26 mouse cellular contexts compared by ENCODE assay signal in genomic region chr12:76378556-76378955, GRCm38 (mm10). TPM values are rescaled to one million over a fixed set of nuclear protein-coding genes. Genes with fewer than 3 reads are reported as not detected.
DNase-seq lines count a peak whose midpoint lies in the region; ATAC-seq and TF ChIP-seq lines count a peak whose summit lies in the region.
"Had no signal": no experiment of that assay in that cellular context is flagged by ENCODE, and none has a peak within 500 bp of the region (broad histone marks: within the 10 kb centered on the region; RNA-seq: fewer than 3 reads in every experiment).

No protein-coding gene starts in this region.

- H3K9ac ChIP-seq in heart, embryonic 16.5 days (ENCODE audit: low read length) = no peak overlapping the region
- no peak overlapping the region; the same call in 1 of the 2 replicates for H3K9ac ChIP-seq in CH12.LX (ENCODE audit: insufficient read depth, low read depth)
- H3K9ac ChIP-seq: forebrain, embryonic 15.5 days; limb, embryonic 12.5 days; liver, embryonic 14.5 days; lung, embryonic 15.5 days; midbrain, embryonic 15.5 days; neural tube, embryonic 12.5 days had no signal

- H3K36me3 ChIP-seq in heart, embryonic 10.5 days = peaks cover 14% of the 10 kb centered on the region; the same call in 1 of the 2 replicates
- peaks cover 3% of the 10 kb centered on the region; the same call in 1 of the 2 replicates for H3K36me3 ChIP-seq in heart, embryonic 16.5 days (ENCODE audit: control insufficient read depth, insufficient read depth)
- H3K36me3 ChIP-seq in CH12.LX (replicated peaks in 1 of 2; ENCODE audit: control insufficient read depth in 1 of 2, insufficient read depth in 1 of 2, low read length in 1 of 2) = peaks cover 12 to 37% of the 10 kb centered on the region in 2 experiments
- H3K36me3 ChIP-seq: forebrain, embryonic 15.5 days; lung, embryonic 15.5 days; midbrain, embryonic 15.5 days; neural tube, embryonic 12.5 days had no signal

- no peak for TF ChIP-seq CTCF in CH12.LX (conservative IDR thresholded peaks at IDR 0.05 in 1 of 2, IDR thresholded peaks at IDR 0.05 in 1 of 2; ENCODE audit: low read depth in 2 of 2, low read length in 2 of 2)

- TF ChIP-seq POLR2A in CH12.LX (IDR thresholded peaks at IDR 0.05; ENCODE audit: low read depth, low read length) = no peak

- no peak for TF ChIP-seq RAD21 in CH12.LX (IDR thresholded peaks at IDR 0.05; ENCODE audit: low read depth, low read length)

- H3K79me2 ChIP-seq in CH12.LX (replicated peaks; ENCODE audit: control insufficient read depth, extremely low read depth, insufficient read depth, poor library complexity, severe bottlenecking) = peaks cover 84% of the 10 kb centered on the region

- no peak for DNase-seq in heart, embryonic 10.5 days (ENCODE audit: low spot score)
- DNase-seq in heart, postnatal 14 days = no peak
- no peak for DNase-seq in heart, adult 8-10 months (ENCODE audit: low spot score)
- no peak for DNase-seq in CH12.LX (ENCODE audit: extremely low read depth)
- DNase-seq in NIH3T3 (ENCODE audit: low read depth) = peak; percentile 30
- DNase-seq: adrenal gland, adult 8-10 months; cerebellum, adult 2 months; cerebellum, postnatal 36 days; embryo, embryonic 11 days; gastrocnemius, postnatal 36 days; kidney, postnatal 25 days; lung, postnatal 36 days; right cerebral cortex, postnatal 14 days had no signal

- intact Hi-C loops in heart, postnatal 14 days (cut with DNase I) = loop anchor here (10.0 kb wide), 1 partner anchor 96 kb away; no protein-coding TSS in a partner anchor

- ATAC-seq in heart, embryonic 16.5 days (replicated peaks; ENCODE audit: extremely low read depth, insufficient read depth, low FRiP score) = no peak
- ATAC-seq in erythroblast, adult 5-6 weeks (replicated peaks; ENCODE audit: low FRiP score, poor library complexity, severe bottlenecking) = no peak
- ATAC-seq: forebrain, embryonic 15.5 days; hindbrain, embryonic 16.5 days; intestine, embryonic 16.5 days; midbrain, embryonic 15.5 days had no signal

- dilution Hi-C loops in CH12.LX (cut with MboI; ENCODE audit: extremely low pct_ligation_motif_present, extremely low pct_unique_long_range_greater_than_20kb, low sequenced_read_pairs) = no loop called here

- no peaks in the 10 kb centered on the region for H3K9me3 ChIP-seq in heart, embryonic 10.5 days
- H3K9me3 ChIP-seq in heart, embryonic 16.5 days (replicated peaks; ENCODE audit: control insufficient read depth, low read length) = no peaks in the 10 kb centered on the region
- H3K9me3 ChIP-seq in CH12.LX (replicated peaks; ENCODE audit: low read length) = peaks cover 3% of the 10 kb centered on the region
- H3K9me3 ChIP-seq: forebrain, embryonic 15.5 days; limb, embryonic 12.5 days; lung, embryonic 15.5 days; midbrain, embryonic 15.5 days; neural tube, embryonic 12.5 days had no signal

- H3K27ac ChIP-seq in heart, embryonic 10.5 days = peak overlapping the region; percentile 74
- peak overlapping the region; percentile 69; the same call in 1 of the 2 replicates for H3K27ac ChIP-seq in heart, embryonic 16.5 days (ENCODE audit: low read length)
- H3K27ac ChIP-seq in CH12.LX (ENCODE audit: insufficient read depth, low read depth) = no peak overlapping the region
- H3K27ac ChIP-seq: forebrain, embryonic 15.5 days; limb, embryonic 12.5 days; liver, embryonic 14.5 days; lung, embryonic 15.5 days; midbrain, embryonic 15.5 days; neural tube, embryonic 12.5 days; stomach, postnatal 0 days had no signal

- no peak for TF ChIP-seq EP300 in CH12.LX (IDR thresholded peaks at IDR 0.05; ENCODE audit: low read length)

- in situ Hi-C loops in CH12.LX (cut with MboI; ENCODE audit: low pct_ligation_motif_present, low pct_unique_long_range_greater_than_20kb, low sequenced_read_pairs) = no loop called here

- 66% methylated on average over 5 of the region's 5 CpGs for WGBS in heart, embryonic 10.5 days
- WGBS in heart, embryonic 16.5 days = 56% methylated on average over 5 of the region's 5 CpGs

- peaks cover 59% of the 10 kb centered on the region for H3K4me1 ChIP-seq in heart, embryonic 10.5 days
- H3K4me1 ChIP-seq in heart, embryonic 16.5 days (ENCODE audit: control insufficient read depth, insufficient read depth, low read length) = peaks cover 29% of the 10 kb centered on the region
- H3K4me1 ChIP-seq in CH12.LX (ENCODE audit: control insufficient read depth in 1 of 2, insufficient read depth in 2 of 2) = peaks cover 5 to 49% of the 10 kb centered on the region in 2 experiments; a peak in 3 of 4 replicates
- H3K4me1 ChIP-seq: midbrain, embryonic 15.5 days; neural tube, embryonic 12.5 days had no signal

- H3K4me2 ChIP-seq in heart, embryonic 16.5 days (ENCODE audit: low read depth, low read length) = no peak overlapping the region
- H3K4me2 ChIP-seq in CH12.LX (ENCODE audit: insufficient read depth, low read depth, poor library complexity, severe bottlenecking) = no peak overlapping the region; the same call in 1 of the 2 replicates
- H3K4me2 ChIP-seq: forebrain, embryonic 15.5 days; limb, embryonic 12.5 days; lung, embryonic 15.5 days; midbrain, embryonic 15.5 days; neural tube, embryonic 12.5 days had no signal

- no peak overlapping the region for H3K4me3 ChIP-seq in heart, embryonic 10.5 days
- H3K4me3 ChIP-seq in heart, embryonic 16.5 days (ENCODE audit: low read length) = no peak overlapping the region
- no peak overlapping the region for H3K4me3 ChIP-seq in CH12.LX (replicated peaks in 1 of 3; ENCODE audit: low read depth in 2 of 3, low read length in 2 of 3, poor library complexity in 1 of 3)
- H3K4me3 ChIP-seq: forebrain, embryonic 15.5 days; limb, embryonic 12.5 days; lung, embryonic 15.5 days; midbrain, embryonic 15.5 days; neural tube, embryonic 12.5 days had no signal

- no peaks in the 10 kb centered on the region for H3K27me3 ChIP-seq in heart, embryonic 10.5 days (ENCODE audit: insufficient read depth, poor library complexity, severe bottlenecking)
- H3K27me3 ChIP-seq in heart, embryonic 16.5 days (ENCODE audit: control insufficient read depth, insufficient read depth, low read length) = no peaks in the 10 kb centered on the region
- H3K27me3 ChIP-seq in CH12.LX (replicated peaks) = no peaks in the 10 kb centered on the region
- H3K27me3 ChIP-seq: forebrain, embryonic 15.5 days; limb, embryonic 12.5 days; lung, embryonic 15.5 days; midbrain, embryonic 15.5 days; neural tube, embryonic 12.5 days had no signal

RNA-seq across cellular contexts. Expression of gene Zbtb1, which starts 8.5 kb away (rescaled TPM):
- 8.9 and 10.2 TPM in 2 replicates for polyA plus RNA-seq in heart, embryonic 10.5 days (2016; fragmentation: Nextera tagmentation; extraction: Ambion mirVana)
- 1 to 10 TPM; 5.0 to 5.2 TPM for total RNA-seq in heart, postnatal 14 days (2021)
- polyA plus RNA-seq in heart, embryonic 16.5 days (2015; fragmentation: Nextera tagmentation; extraction: Ambion mirVana) = 6.1 and 7.5 TPM in 2 replicates
- 1 to 10 TPM; 3.4 to 4.0 (median 3.9) TPM for total RNA-seq in heart, adult 8-10 months (2022)
- 6.4 and 7.5 TPM in 2 replicates for total RNA-seq in CH12.LX (2012; rRNA removed)
- 22.0 and 24.9 TPM in 2 replicates for total RNA-seq in CH12.LX (2014; rRNA removed)
- 16.0 and 17.1 TPM in 2 replicates for polyA plus RNA-seq in CH12.LX (2012; ENCODE audit: insufficient read length, low read depth)
- total RNA-seq in erythroblast, adult 5-6 weeks (2015; ENCODE audit: low replicate concordance) = 4.6 and 4.8 TPM in 2 replicates
- 4.0 and 5.6 TPM in 2 replicates for total RNA-seq in erythroblast, adult 5-6 weeks (2017; ENCODE audit: low replicate concordance)

RNA-seq across cellular contexts. Expression of gene Zbtb25, which starts 9.2 kb away (rescaled TPM):
- polyA plus RNA-seq in heart, embryonic 10.5 days (2016; fragmentation: Nextera tagmentation; extraction: Ambion mirVana) = 12.7 and 16.8 TPM in 2 replicates
- 1 to 10 TPM; 7.5 to 8.3 TPM for total RNA-seq in heart, postnatal 14 days (2021)
- 12.3 and 13.3 TPM in 2 replicates for polyA plus RNA-seq in heart, embryonic 16.5 days (2015; fragmentation: Nextera tagmentation; extraction: Ambion mirVana)
- 10 to 100 TPM in 2 of 4 experiments, 1 to 10 TPM in 2; 6.7 to 11.3 (median 8.8) TPM for total RNA-seq in heart, adult 8-10 months (2022)
- total RNA-seq in CH12.LX (2012; rRNA removed) (7.3 TPM in 2 replicates), CH12.LX (2014; rRNA removed) (6.6 and 7.2 TPM in 2 replicates)
- 8.5 and 18.7 TPM in 2 replicates for polyA plus RNA-seq in CH12.LX (2012; ENCODE audit: insufficient read length, low read depth)
- total RNA-seq in erythroblast, adult 5-6 weeks (2015; ENCODE audit: low replicate concordance) = 6.1 and 19.2 TPM in 2 replicates
- 1.3 and 4.6 TPM in 2 replicates for total RNA-seq in erythroblast, adult 5-6 weeks (2017; ENCODE audit: low replicate concordance)

RNA-seq across cellular contexts. Expression of gene Hspa2, which starts 25.4 kb away (rescaled TPM):
- 14.4 and 24.4 TPM in 2 replicates for polyA plus RNA-seq in heart, embryonic 10.5 days (2016; fragmentation: Nextera tagmentation; extraction: Ambion mirVana)
- 10 to 100 TPM in 1 of 2 experiments, 1 to 10 TPM in 1; 9.7 to 10.7 TPM for total RNA-seq in heart, postnatal 14 days (2021)
- 15.8 and 16.0 TPM in 2 replicates for polyA plus RNA-seq in heart, embryonic 16.5 days (2015; fragmentation: Nextera tagmentation; extraction: Ambion mirVana)
- 1 to 10 TPM; 4.1 to 7.7 (median 5.8) TPM for total RNA-seq in heart, adult 8-10 months (2022)
- total RNA-seq in CH12.LX (2012; rRNA removed) (4.7 and 5.3 TPM in 2 replicates), CH12.LX (2014; rRNA removed) (3.4 and 3.6 TPM in 2 replicates)
- 3.4 and 3.8 TPM in 2 replicates for polyA plus RNA-seq in CH12.LX (2012; ENCODE audit: insufficient read length, low read depth)
- 0.42 and 4.4 TPM in 2 replicates for total RNA-seq in erythroblast, adult 5-6 weeks (2015; ENCODE audit: low replicate concordance)
- 0.68 and 1.8 TPM in 2 replicates for total RNA-seq in erythroblast, adult 5-6 weeks (2017; ENCODE audit: low replicate concordance)

RNA-seq across cellular contexts. Expression of gene Ppp1r36, which starts 38.8 kb away (rescaled TPM):
- 1.8 and 3.0 TPM in 2 replicates for polyA plus RNA-seq in heart, embryonic 10.5 days (2016; fragmentation: Nextera tagmentation; extraction: Ambion mirVana)
- total RNA-seq in heart, postnatal 14 days (2021) = under 1 TPM; 0.24 to 0.78 TPM
- 2.1 and 2.6 TPM in 2 replicates for polyA plus RNA-seq in heart, embryonic 16.5 days (2015; fragmentation: Nextera tagmentation; extraction: Ambion mirVana)
- under 1 TPM in 2 of 4 experiments, not detected in 2; 0.41 to 0.69 TPM for total RNA-seq in heart, adult 8-10 months (2022)
- total RNA-seq in CH12.LX (2012; rRNA removed) = not detected in 2 replicates
- not detected in 2 replicates for total RNA-seq in CH12.LX (2014; rRNA removed)
- polyA plus RNA-seq in CH12.LX (2012; ENCODE audit: insufficient read length, low read depth) = not detected in 2 replicates
- total RNA-seq in erythroblast, adult 5-6 weeks (2015; ENCODE audit: low replicate concordance) = not detected in 2 replicates
- total RNA-seq in erythroblast, adult 5-6 weeks (2017; ENCODE audit: low replicate concordance) = not detected in 2 replicates
- total RNA-seq: gastrocnemius, postnatal 36 days; megakaryocyte-erythroid progenitor cell, adult 5-6 weeks had no signal
- polyA plus RNA-seq: C2C12 had no signal

RNA-seq across cellular contexts. Expression of gene Akap5, which starts 53.9 kb away (rescaled TPM):
- polyA plus RNA-seq in heart, embryonic 10.5 days (2016; fragmentation: Nextera tagmentation; extraction: Ambion mirVana) = 9.5 and 12.3 TPM in 2 replicates
- total RNA-seq in heart, postnatal 14 days (2021) = 1 to 10 TPM; 2.2 to 3.5 TPM
- polyA plus RNA-seq in heart, embryonic 16.5 days (2015; fragmentation: Nextera tagmentation; extraction: Ambion mirVana) = 2.5 and 5.2 TPM in 2 replicates
- total RNA-seq in heart, adult 8-10 months (2022) = 1 to 10 TPM in 3 of 4 experiments, under 1 TPM in 1; 0.90 to 3.0 (median 1.5) TPM
- total RNA-seq in CH12.LX (2012; rRNA removed) = 0.38 and 0.67 TPM in 2 replicates
- 0.27 and 0.32 TPM in 2 replicates for total RNA-seq in CH12.LX (2014; rRNA removed)
- 0.76 and 0.89 TPM in 2 replicates for polyA plus RNA-seq in CH12.LX (2012; ENCODE audit: insufficient read length, low read depth)
- total RNA-seq in erythroblast, adult 5-6 weeks (2015; ENCODE audit: low replicate concordance) = 0.38 TPM in 1 of 2 replicates, not detected in the other
- 0.28 TPM in 1 of 2 replicates, not detected in the other for total RNA-seq in erythroblast, adult 5-6 weeks (2017; ENCODE audit: low replicate concordance)
